Mouse (Mus musculus) intestine, embryonic 14.5 days (tissue): Measurements from ENCODE around the gene Unc79. TPM values are rescaled to one million over a fixed set of nuclear protein-coding genes. Genes with fewer than 3 reads are reported as not detected.

ENCODE experiments used
- ATAC-seq: fragments of 200-750 bp; cut with Nextera tagmentation; replicated peaks from 2 replicates; pipeline ENCODE4 v1.8.0; 2017; ENCODE audit warnings: low read depth, moderate number of reproducible peaks, moderate TSS enrichment, moderate library complexity; ENCODE audit not compliant: low FRiP score, low TSS enrichment
- DNase-seq: peaks from one replicate; pipeline ENCODE4 v3.0.0-alpha.2; 2018; ENCODE audit warnings: low spot score
- H3K27ac ChIP-seq: fragments of 300-500 bp; sonication (generic); 2 replicates; pipeline ENCODE4 v1.5.1; 2014; ENCODE audit warnings: low read depth, mild to moderate bottlenecking, control low read depth
- H3K27me3 ChIP-seq: fragments of 300-500 bp; sonication (generic); replicated peaks from 2 replicates; pipeline ENCODE4 v1.6.1; 2014; ENCODE audit warnings: low read length, control low read depth; ENCODE audit not compliant: control insufficient read depth, insufficient read depth
- H3K36me3 ChIP-seq: fragments of 300-500 bp; sonication (generic); 2 replicates; pipeline ENCODE4 v1.6.1; 2014; ENCODE audit warnings: low read length, control low read depth; ENCODE audit not compliant: control insufficient read depth, insufficient read depth
- H3K4me1 ChIP-seq: fragments of 300-500 bp; sonication (generic); replicated peaks from 2 replicates; pipeline ENCODE4 v1.6.1; 2014; ENCODE audit warnings: low read length, control low read depth, mixed read lengths; ENCODE audit not compliant: control insufficient read depth, insufficient read depth
- H3K4me2 ChIP-seq: fragments of 300-500 bp; sonication (generic); 2 replicates; pipeline ENCODE4 v1.6.1; 2014; ENCODE audit warnings: low read length
- H3K4me3 ChIP-seq: fragments of 300-500 bp; sonication (generic); 2 replicates; pipeline ENCODE4 v1.5.1; 2014; ENCODE audit warnings: low read depth, low read length, control low read depth, mixed read lengths
- H3K9ac ChIP-seq: fragments of 300-500 bp; sonication (generic); 2 replicates; pipeline ENCODE4 v1.6.1; 2014; ENCODE audit warnings: mild to moderate bottlenecking, low read length
- H3K9me3 ChIP-seq: fragments of 300-500 bp; sonication (generic); 2 replicates; pipeline ENCODE4 v1.6.1; 2016; ENCODE audit warnings: low read length, control low read depth; ENCODE audit not compliant: control insufficient read depth
- WGBS: fragments of 180-500 bp; shearing (Covaris S2); extraction: QIAGEN DNeasy Blood & Tissue Kit; methylation state at CpG from one replicate; pipeline ENCODE4 v1.1.7; 2014; 5-methylcytosine and 5-hydroxymethylcytosine counted together
- polyA plus RNA-seq: library from polyadenylated mRNA; unstranded; fragments of >200 nt; fragmentation: Nextera tagmentation; extraction: Ambion mirVana; gene quantifications from 2 replicates; pipeline ENCODE4 v1.2.1, GENCODE M21; 2014

Gene Unc79
- polyA plus RNA-seq, 1 experiment from 2014 or later, result 0.81 TPM

DNA sequence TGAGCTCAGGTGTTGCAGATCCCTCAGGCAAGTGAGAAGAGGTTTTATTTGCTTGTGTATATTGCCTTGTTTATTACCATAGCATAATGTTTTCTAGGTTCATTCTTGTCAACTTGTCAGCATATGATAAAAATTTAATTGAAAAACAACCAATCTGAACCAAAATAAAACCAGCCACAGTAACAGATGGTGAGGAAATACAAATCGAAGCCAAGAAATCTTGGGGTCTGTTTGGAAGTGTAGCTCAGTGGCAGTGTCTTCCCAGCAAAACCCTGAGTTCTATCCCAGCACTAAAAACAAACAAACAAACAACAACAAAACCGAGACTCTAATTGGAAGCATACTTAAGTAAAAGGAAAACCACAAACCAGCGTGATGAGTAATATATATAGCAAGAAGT lies 131.4 kb downstream of the Unc79 start:
- H3K27ac ChIP-seq, result no peak overlapping the region
- no peaks in the 10 kb centered on the region for H3K27me3 ChIP-seq
- H3K36me3 ChIP-seq, result no peaks in the 10 kb centered on the region
- H3K4me1 ChIP-seq, result no peaks in the 10 kb centered on the region
- no peak overlapping the region for H3K4me3 ChIP-seq
- ATAC-seq (no peak), DNase-seq (no peak)
- H3K4me2 ChIP-seq, result no peak overlapping the region
- no peak overlapping the region for H3K9ac ChIP-seq
- WGBS, result 72% methylated on average over 3 of the region's 3 CpGs
- no peaks in the 10 kb centered on the region for H3K9me3 ChIP-seq

DNA sequence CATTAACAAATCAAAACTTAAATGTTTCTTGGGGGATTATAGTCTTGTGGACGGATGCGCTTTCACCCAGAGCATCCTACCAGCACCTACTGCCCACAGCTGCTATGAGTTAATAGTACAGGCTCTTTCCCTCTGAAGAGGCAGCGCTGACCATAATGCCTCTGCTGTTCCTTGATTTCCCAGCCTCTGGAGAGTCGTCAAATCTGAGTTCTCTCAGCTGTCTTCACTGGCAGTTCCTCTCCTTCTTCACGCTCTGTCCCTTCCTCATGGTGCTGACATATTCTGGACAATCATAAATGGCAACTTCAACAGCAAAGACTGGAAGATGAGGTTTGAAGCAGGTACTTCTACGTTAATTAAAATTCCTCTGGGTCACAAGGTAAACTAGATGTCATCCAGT lies 143.2 kb downstream of the Unc79 start:
- Histone ChIP-seq H3K4me1 (no peaks in the 10 kb centered on the region), H3K9ac (no peak overlapping the region), H3K36me3 (no peaks in the 10 kb centered on the region), H3K4me3 (no peak overlapping the region), H3K9me3 (no peaks in the 10 kb centered on the region), H3K27ac (no peak overlapping the region), H3K27me3 (no peaks in the 10 kb centered on the region), H3K4me2 (no peak overlapping the region)
- WGBS, result 66% methylated on average over 6 of the region's 6 CpGs
- ATAC-seq (no peak), DNase-seq (no peak)

- no peak overlapping the region for H3K27ac ChIP-seq
- WGBS, result 55% methylated on average over 5 of the region's 5 CpGs
- H3K4me2 ChIP-seq, result no peak overlapping the region
- ATAC-seq (no peak), DNase-seq (no peak)
- no peaks in the 10 kb centered on the region for H3K4me1 ChIP-seq
- H3K9ac ChIP-seq, result no peak overlapping the region
- H3K4me3 ChIP-seq, result no peak overlapping the region
- H3K9me3 ChIP-seq, result no peaks in the 10 kb centered on the region
- no peaks in the 10 kb centered on the region for H3K27me3 ChIP-seq
- H3K36me3 ChIP-seq, result no peaks in the 10 kb centered on the region
Measured at GRCm38 (mm10) chr12:103095160-103095559, 146.5 kb downstream of the Unc79 start.

DNA sequence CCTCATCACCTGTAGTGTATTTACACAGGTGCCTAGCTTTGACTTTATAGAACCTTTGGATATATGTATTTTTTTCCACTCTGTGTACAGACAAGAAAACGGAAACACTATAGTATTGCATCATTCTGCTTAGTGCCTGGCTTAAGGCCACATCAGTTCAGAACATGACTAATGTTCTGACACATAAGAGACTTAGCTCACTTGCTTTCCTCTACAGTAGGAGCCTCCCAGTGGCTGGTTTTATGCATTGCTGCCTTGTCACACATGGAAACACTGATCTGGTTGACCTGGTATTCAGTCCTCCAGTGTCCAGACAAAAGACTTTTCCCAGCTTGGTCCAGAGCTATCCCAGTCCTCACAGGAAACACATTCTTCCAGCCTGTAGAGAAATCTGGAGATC lies 150.5 kb downstream of the Unc79 start:
- Histone ChIP-seq H3K9me3 (no peaks in the 10 kb centered on the region), H3K4me2 (no peak overlapping the region), H3K4me3 (no peak overlapping the region), H3K4me1 (no peaks in the 10 kb centered on the region; the same call in 1 of the 2 replicates), H3K27ac (no peak overlapping the region), H3K9ac (no peak overlapping the region), H3K36me3 (no peaks in the 10 kb centered on the region), H3K27me3 (no peaks in the 10 kb centered on the region)
- no peak for DNase-seq
- 73% methylated on average over 1 of the region's 1 CpGs for WGBS
- ATAC-seq, result no peak

DNA sequence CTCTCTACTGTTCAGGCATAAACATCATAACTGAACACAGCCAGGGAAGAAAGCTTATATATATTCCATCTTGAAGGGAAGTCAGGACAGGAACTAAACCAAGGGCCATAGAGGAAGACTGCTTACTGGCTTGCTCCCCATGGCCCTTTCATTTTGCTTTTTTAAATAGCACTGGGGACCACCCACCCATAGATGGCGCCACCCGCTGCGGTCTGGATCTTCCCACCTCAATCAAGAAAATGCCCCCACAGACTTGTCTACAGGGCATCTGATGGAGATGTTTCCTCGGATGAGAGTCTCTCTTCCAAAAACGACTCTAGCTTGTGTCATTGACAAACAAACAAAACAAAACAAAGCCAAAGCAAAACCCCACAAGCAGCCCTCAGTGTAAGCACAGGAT lies 151.4 kb downstream of the Unc79 start:
- no peak overlapping the region for H3K27ac ChIP-seq
- H3K27me3 ChIP-seq, result no peaks in the 10 kb centered on the region
- no peaks in the 10 kb centered on the region for H3K9me3 ChIP-seq
- no peak for ATAC-seq
- H3K36me3 ChIP-seq, result no peaks in the 10 kb centered on the region
- H3K4me3 ChIP-seq, result no peak overlapping the region
- no peaks in the 10 kb centered on the region; the same call in 1 of the 2 replicates for H3K4me1 ChIP-seq
- 64% methylated on average over 5 of the region's 5 CpGs for WGBS
- H3K4me2 ChIP-seq, result no peak overlapping the region
- H3K9ac ChIP-seq, result no peak overlapping the region
- DNase-seq, result no peak

DNA sequence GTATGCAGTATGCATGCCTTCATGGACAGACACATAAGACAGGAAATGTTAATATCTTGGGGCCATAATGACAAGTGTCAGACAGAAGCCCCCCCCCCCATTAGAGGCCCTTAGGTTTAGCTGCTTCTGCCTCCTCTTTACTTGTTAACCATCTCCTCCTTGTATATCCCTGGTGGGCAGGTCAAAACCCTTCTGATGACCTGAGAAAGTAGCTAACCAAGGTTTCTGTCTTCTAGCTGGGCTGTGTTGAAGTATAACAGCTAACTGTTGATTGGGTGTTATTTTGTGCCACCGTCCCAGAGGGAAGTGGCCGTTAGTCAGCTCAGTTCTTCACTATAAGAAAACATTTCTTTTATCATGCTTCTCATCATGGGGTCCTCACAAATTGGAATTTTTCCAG lies 154.4 kb downstream of the Unc79 start:
- ATAC-seq, result no peak
- DNase-seq, result no peak
- Histone ChIP-seq H3K27me3 (no peaks in the 10 kb centered on the region), H3K9ac (no peak overlapping the region), H3K4me3 (no peak overlapping the region), H3K27ac (no peak overlapping the region), H3K4me2 (0 out of 2 replicates have a peak overlapping the region, but pooled peaks have one; percentile 20), H3K9me3 (no peaks in the 10 kb centered on the region), H3K4me1 (no peaks in the 10 kb centered on the region; the same call in 1 of the 2 replicates), H3K36me3 (no peaks in the 10 kb centered on the region)
- 74% methylated on average over 2 of the region's 2 CpGs for WGBS

DNA sequence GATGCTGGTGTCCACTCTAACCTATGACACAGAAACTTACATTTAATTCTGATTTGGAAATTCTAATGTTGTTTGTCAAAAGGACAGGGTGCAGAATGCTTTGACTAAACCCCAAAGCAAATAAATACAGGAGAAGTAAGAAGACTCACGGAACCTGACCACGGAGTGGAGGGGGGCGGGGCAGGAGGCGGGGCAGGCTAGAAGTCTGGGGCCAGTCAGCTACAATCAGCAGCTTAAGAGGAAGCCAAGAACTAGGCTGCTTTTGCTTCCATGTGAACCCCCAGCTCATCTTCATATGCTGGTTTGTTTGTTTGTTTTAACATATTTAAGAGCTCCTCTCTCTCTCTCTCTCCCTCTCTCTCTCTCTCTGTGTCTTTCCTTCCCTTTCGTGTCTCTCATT lies 154.9 kb downstream of the Unc79 start:
- H3K9ac ChIP-seq, result no peak overlapping the region
- no peaks in the 10 kb centered on the region; the same call in 1 of the 2 replicates for H3K4me1 ChIP-seq
- no peaks in the 10 kb centered on the region for H3K27me3 ChIP-seq
- no peak overlapping the region for H3K4me3 ChIP-seq
- 0 out of 2 replicates have a peak overlapping the region, but pooled peaks have one; percentile 20 for H3K4me2 ChIP-seq
- H3K27ac ChIP-seq, result no peak overlapping the region
- no peaks in the 10 kb centered on the region for H3K9me3 ChIP-seq
- DNase-seq, result peak; percentile 52
- no peak for ATAC-seq
- 8% methylated on average over 5 of the region's 5 CpGs for WGBS
- H3K36me3 ChIP-seq, result no peaks in the 10 kb centered on the region

DNA sequence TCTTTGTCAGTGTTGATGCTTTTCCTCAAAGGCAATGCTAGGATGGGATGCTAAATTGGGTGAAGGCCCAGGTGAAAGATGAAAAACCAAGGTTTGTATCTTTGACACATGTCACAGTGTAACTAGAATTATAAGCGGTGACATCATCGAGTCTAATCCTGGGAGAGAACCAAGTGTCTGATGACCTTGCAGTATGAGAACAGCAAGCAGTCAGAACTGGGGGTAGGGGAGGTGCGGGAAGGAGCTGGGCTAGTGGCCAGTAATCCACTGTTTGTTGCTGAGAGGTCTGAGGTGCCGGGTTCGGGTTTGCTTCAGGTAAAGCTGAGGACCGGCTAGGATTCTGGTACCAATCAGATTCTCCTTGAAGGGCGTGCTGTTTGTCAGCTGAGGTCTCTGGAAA lies 160.6 kb downstream of the Unc79 start:
- Histone ChIP-seq H3K9me3 (no peaks in the 10 kb centered on the region), H3K4me1 (no peaks in the 10 kb centered on the region), H3K4me2 (no peak overlapping the region), H3K27me3 (no peaks in the 10 kb centered on the region), H3K4me3 (no peak overlapping the region), H3K27ac (no peak overlapping the region), H3K36me3 (no peaks in the 10 kb centered on the region), H3K9ac (no peak overlapping the region)
- no peak for ATAC-seq
- DNase-seq, result no peak
- WGBS, result 84% methylated on average over 7 of the region's 7 CpGs

DNA sequence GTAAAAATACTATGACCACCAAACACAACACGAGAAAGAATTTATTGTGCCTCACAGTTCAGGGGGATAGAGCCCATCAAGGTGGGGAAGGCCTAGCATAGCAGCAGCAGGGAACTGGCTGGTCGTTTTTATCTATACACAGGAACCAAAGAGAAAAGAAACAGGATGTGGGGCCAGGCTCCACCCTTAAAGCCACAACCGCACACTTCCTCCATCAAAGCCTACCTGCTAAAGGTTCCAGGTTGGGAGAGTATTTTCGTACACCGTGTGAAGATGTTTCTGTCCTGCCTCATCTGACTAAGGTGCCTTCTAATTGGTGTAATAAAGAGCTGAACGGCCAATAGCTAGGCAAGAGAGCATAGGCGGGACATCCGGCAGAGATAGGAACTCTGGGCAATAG lies 168.0 kb downstream of the Unc79 start:
- DNase-seq (no peak), ATAC-seq (no peak)
- Histone ChIP-seq H3K27me3 (no peaks in the 10 kb centered on the region), H3K9me3 (no peaks in the 10 kb centered on the region), H3K9ac (no peak overlapping the region), H3K4me2 (no peak overlapping the region), H3K4me3 (no peak overlapping the region), H3K27ac (no peak overlapping the region), H3K4me1 (no peaks in the 10 kb centered on the region), H3K36me3 (no peaks in the 10 kb centered on the region)
- WGBS, result 80% methylated on average over 8 of the region's 8 CpGs
